Mouse (Mus musculus): Measurements from ENCODE around the gene Ndel1. TPM values are rescaled to one million over a fixed set of nuclear protein-coding genes. Genes with fewer than 3 reads are reported as not detected.

Ndel1 gene
- polyA plus RNA-seq, 1 experiment from 2014 or later: 86.4 TPM

- 71% methylated on average over 14 of the region's 14 CpGs for WGBS
- TF ChIP-seq EP300 (optimal IDR thresholded peaks at IDR 0.05): no peak
- no peak overlapping the region for H3K4me2 ChIP-seq (replicated peaks; ENCODE audit: low read depth)
- H3K36me3 ChIP-seq (ENCODE audit: control insufficient read depth, insufficient read depth, low read length): peaks cover 12% of the 10 kb centered on the region
- H3K27me3 ChIP-seq (ENCODE audit: control insufficient read depth, insufficient read depth, low read length): no peaks in the 10 kb centered on the region
- DNase-seq (ENCODE audit: low spot score) (no peak), ATAC-seq (ENCODE audit: low FRiP score, low TSS enrichment) (no peak)
- H3K4me3 ChIP-seq (ENCODE audit: low read depth, low read length): no peak overlapping the region
- H3K27ac ChIP-seq (replicated peaks): no peak overlapping the region
- H3K4me1 ChIP-seq (replicated peaks; ENCODE audit: control insufficient read depth, insufficient read depth): no peaks in the 10 kb centered on the region
- H3K9ac ChIP-seq (ENCODE audit: low read length): no peak overlapping the region
- no peaks in the 10 kb centered on the region for H3K9me3 ChIP-seq (ENCODE audit: control insufficient read depth, low read length)
These were observed 91.1 kb downstream of the Ndel1 start for GRCm38 (mm10) chr11:68780466-68781114.

DNA sequence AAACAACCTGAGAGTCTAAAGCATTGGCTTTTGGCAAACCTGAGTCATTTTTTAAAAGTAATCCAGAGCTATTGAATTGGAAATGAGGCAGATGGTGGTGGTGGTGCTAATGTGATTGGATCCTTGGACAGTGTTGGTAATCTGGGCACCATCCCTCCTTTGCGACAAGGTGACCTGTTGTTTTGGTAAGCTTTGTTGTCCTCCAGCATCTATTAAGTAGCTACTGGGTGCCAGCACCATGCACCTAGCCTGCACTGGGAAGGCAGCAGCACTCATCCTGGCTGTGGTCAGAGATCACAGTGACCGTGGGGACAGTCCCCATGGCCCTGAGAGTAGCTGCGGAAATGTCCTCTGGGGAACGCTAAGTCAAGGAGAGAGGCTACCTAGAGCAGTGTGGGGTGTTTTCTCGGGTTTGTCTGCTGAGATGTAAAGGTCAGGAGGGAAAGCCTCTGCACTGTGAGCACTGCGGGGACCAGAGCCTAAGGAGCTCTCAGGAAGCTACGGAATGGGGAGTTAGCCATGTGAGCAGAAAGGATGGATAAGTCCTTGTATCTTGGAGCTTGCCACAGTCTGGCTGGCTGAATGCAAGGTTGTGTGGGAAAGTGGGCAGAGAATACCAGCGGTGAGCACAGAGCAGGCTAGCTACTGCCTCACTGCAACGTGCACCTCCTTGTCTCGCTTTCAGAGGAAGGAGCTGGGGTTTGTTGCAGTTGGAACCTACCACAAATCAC, 91.8 kb downstream of the Ndel1 start:
- no peaks in the 10 kb centered on the region for H3K4me1 ChIP-seq (replicated peaks; ENCODE audit: control insufficient read depth, insufficient read depth)
- no peak overlapping the region for H3K4me2 ChIP-seq (replicated peaks; ENCODE audit: low read depth)
- DNase-seq (ENCODE audit: low spot score): no peak
- 83% methylated on average over 10 of the region's 10 CpGs for WGBS
- peaks cover 5% of the 10 kb centered on the region for H3K36me3 ChIP-seq (ENCODE audit: control insufficient read depth, insufficient read depth, low read length)
- TF ChIP-seq CTCF (IDR thresholded peaks at IDR 0.05; ENCODE audit: low read depth) (no peak), EP300 (optimal IDR thresholded peaks at IDR 0.05) (no peak)
- no peak overlapping the region for H3K27ac ChIP-seq (replicated peaks)
- H3K4me3 ChIP-seq (ENCODE audit: low read depth, low read length): no peak overlapping the region
- H3K9ac ChIP-seq (ENCODE audit: low read length): no peak overlapping the region
- no peaks in the 10 kb centered on the region for H3K9me3 ChIP-seq (ENCODE audit: control insufficient read depth, low read length)
- H3K27me3 ChIP-seq (ENCODE audit: control insufficient read depth, insufficient read depth, low read length): no peaks in the 10 kb centered on the region
- ATAC-seq (ENCODE audit: low FRiP score, low TSS enrichment): no peak

DNA sequence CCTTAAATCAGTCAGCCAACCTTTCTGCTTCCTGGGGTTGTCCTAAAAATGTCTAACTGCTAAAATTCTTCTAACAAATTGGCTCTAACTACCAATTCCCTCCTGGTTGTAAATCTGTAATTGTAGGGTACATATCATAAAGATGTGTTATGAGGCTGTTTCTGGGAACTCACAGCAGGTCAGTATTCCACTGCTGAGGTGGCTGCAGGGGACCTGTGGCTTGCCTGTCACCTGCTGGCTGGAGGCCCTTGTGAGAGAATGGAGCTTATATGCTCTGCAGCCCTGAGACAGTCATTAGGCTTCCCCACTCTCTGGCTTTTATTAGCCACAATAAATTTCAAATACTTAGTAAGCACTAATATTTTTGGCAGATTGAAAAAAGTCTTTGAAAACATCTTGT, 92.8 kb downstream of the Ndel1 start:
- DNase-seq (ENCODE audit: low spot score) (no peak), ATAC-seq (ENCODE audit: low FRiP score, low TSS enrichment) (no peak)
- no peak for TF ChIP-seq EP300 (optimal IDR thresholded peaks at IDR 0.05)
- TF ChIP-seq CTCF (IDR thresholded peaks at IDR 0.05; ENCODE audit: low read depth): no peak
- H3K27me3 ChIP-seq (ENCODE audit: control insufficient read depth, insufficient read depth, low read length): no peaks in the 10 kb centered on the region
- no peak overlapping the region for H3K4me2 ChIP-seq (replicated peaks; ENCODE audit: low read depth)
- H3K36me3 ChIP-seq (ENCODE audit: control insufficient read depth, insufficient read depth, low read length): peaks cover 2% of the 10 kb centered on the region; the same call in 1 of the 2 replicates
- no peaks in the 10 kb centered on the region for H3K9me3 ChIP-seq (ENCODE audit: control insufficient read depth, low read length)
- no peak overlapping the region for H3K27ac ChIP-seq (replicated peaks)
- no peak overlapping the region for H3K4me3 ChIP-seq (ENCODE audit: low read depth, low read length)
- H3K9ac ChIP-seq (ENCODE audit: low read length): no peak overlapping the region
- H3K4me1 ChIP-seq (replicated peaks; ENCODE audit: control insufficient read depth, insufficient read depth): no peaks in the 10 kb centered on the region

DNA sequence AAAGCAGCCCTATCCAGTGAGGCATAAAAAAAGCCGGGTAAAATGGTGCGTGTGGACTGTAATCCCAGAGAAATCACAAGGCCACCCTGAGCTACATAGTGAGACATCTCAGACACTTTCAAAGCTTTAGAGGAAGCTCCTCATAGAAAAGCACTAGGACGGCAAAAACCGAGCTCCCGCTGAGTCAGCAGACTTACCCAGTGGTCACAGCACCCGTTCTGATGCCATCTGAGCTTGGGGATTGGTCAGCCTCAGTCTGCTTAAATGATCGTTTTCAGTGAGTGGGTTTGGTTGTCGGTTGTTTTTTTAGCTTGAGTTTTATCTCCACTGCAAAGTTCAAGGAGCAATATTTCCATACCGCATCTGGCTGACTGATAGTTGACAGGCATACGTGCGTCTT, 93.7 kb downstream of the Ndel1 start:
- DNase-seq (ENCODE audit: low spot score) (no peak), ATAC-seq (ENCODE audit: low FRiP score, low TSS enrichment) (no peak)
- TF ChIP-seq EP300 (optimal IDR thresholded peaks at IDR 0.05) (no peak), CTCF (IDR thresholded peaks at IDR 0.05; ENCODE audit: low read depth) (no peak)
- peaks cover 3% of the 10 kb centered on the region; the same call in 1 of the 2 replicates for H3K36me3 ChIP-seq (ENCODE audit: control insufficient read depth, insufficient read depth, low read length)
- no peaks in the 10 kb centered on the region for H3K27me3 ChIP-seq (ENCODE audit: control insufficient read depth, insufficient read depth, low read length)
- no peaks in the 10 kb centered on the region for H3K9me3 ChIP-seq (ENCODE audit: control insufficient read depth, low read length)
- H3K27ac ChIP-seq (replicated peaks): no peak overlapping the region
- no peak overlapping the region for H3K4me2 ChIP-seq (replicated peaks; ENCODE audit: low read depth)
- H3K4me3 ChIP-seq (ENCODE audit: low read depth, low read length): no peak overlapping the region
- WGBS: 82% methylated on average over 11 of the region's 11 CpGs
- H3K9ac ChIP-seq (ENCODE audit: low read length): no peak overlapping the region
- no peaks in the 10 kb centered on the region for H3K4me1 ChIP-seq (replicated peaks; ENCODE audit: control insufficient read depth, insufficient read depth)

GRCm38 (mm10) chr11:68776147-68776655, 95.5 kb downstream of the Ndel1 start:
- DNase-seq (ENCODE audit: low spot score) (no peak), ATAC-seq (ENCODE audit: low FRiP score, low TSS enrichment) (no peak)
- no peak for TF ChIP-seq EP300 (optimal IDR thresholded peaks at IDR 0.05)
- no peak for TF ChIP-seq CTCF (IDR thresholded peaks at IDR 0.05; ENCODE audit: low read depth)
- Histone ChIP-seq H3K4me3 (ENCODE audit: low read depth, low read length) (no peak overlapping the region), H3K27ac (replicated peaks) (no peak overlapping the region), H3K36me3 (ENCODE audit: control insufficient read depth, insufficient read depth, low read length) (peaks cover 3% of the 10 kb centered on the region), H3K4me2 (replicated peaks; ENCODE audit: low read depth) (no peak overlapping the region), H3K9ac (ENCODE audit: low read length) (no peak overlapping the region), H3K4me1 (replicated peaks; ENCODE audit: control insufficient read depth, insufficient read depth) (no peaks in the 10 kb centered on the region), H3K9me3 (ENCODE audit: control insufficient read depth, low read length) (no peaks in the 10 kb centered on the region), H3K27me3 (ENCODE audit: control insufficient read depth, insufficient read depth, low read length) (no peaks in the 10 kb centered on the region)
- WGBS: 83% methylated on average over 7 of the region's 7 CpGs

Other genes starting within 250 kb of the Ndel1 start
- gene Myh10, start 180.3 kb downstream of the Ndel1 start, polyA plus RNA-seq (2015; fragmentation: Nextera tagmentation; extraction: Ambion mirVana): 20.0 and 20.5 TPM in 2 replicates
- gene Rnf222, start 16.7 kb upstream of the Ndel1 start, polyA plus RNA-seq (2015; fragmentation: Nextera tagmentation; extraction: Ambion mirVana): 5.4 and 5.8 TPM in 2 replicates
- gene Rpl26, start 29.7 kb upstream of the Ndel1 start, polyA plus RNA-seq (2015; fragmentation: Nextera tagmentation; extraction: Ambion mirVana): 856 and 899 TPM in 2 replicates
- 0.22 TPM in 1 of 2 replicates, not detected in the other for gene Odf4, start 55.2 kb upstream of the Ndel1 start, polyA plus RNA-seq (2015; fragmentation: Nextera tagmentation; extraction: Ambion mirVana)
- 2.8 and 3.0 TPM in 2 replicates for gene Arhgef15, start 85.6 kb upstream of the Ndel1 start, polyA plus RNA-seq (2015; fragmentation: Nextera tagmentation; extraction: Ambion mirVana)
- 4.9 and 5.8 TPM in 2 replicates for gene Slc25a35, start 96.3 kb upstream of the Ndel1 start, polyA plus RNA-seq (2015; fragmentation: Nextera tagmentation; extraction: Ambion mirVana)
- 34.8 and 35.1 TPM in 2 replicates for gene Rangrf, start 103.3 kb upstream of the Ndel1 start, polyA plus RNA-seq (2015; fragmentation: Nextera tagmentation; extraction: Ambion mirVana)
- 7.4 and 8.0 TPM in 2 replicates for gene Pfas, start 136.6 kb upstream of the Ndel1 start, polyA plus RNA-seq (2015; fragmentation: Nextera tagmentation; extraction: Ambion mirVana)
- 11.1 and 11.5 TPM in 2 replicates for gene Ctc1, start 144.1 kb upstream of the Ndel1 start, polyA plus RNA-seq (2015; fragmentation: Nextera tagmentation; extraction: Ambion mirVana)
- gene Aurkb, start 173.8 kb upstream of the Ndel1 start, polyA plus RNA-seq (2015; fragmentation: Nextera tagmentation; extraction: Ambion mirVana): 24.7 and 34.0 TPM in 2 replicates
- 14.6 and 16.7 TPM in 2 replicates for gene Borcs6, start 187.9 kb upstream of the Ndel1 start, polyA plus RNA-seq (2015; fragmentation: Nextera tagmentation; extraction: Ambion mirVana)
- gene Tmem107, start 198.9 kb upstream of the Ndel1 start, polyA plus RNA-seq (2015; fragmentation: Nextera tagmentation; extraction: Ambion mirVana): 28.4 and 30.8 TPM in 2 replicates
- gene Vamp2, start 216.6 kb upstream of the Ndel1 start, polyA plus RNA-seq (2015; fragmentation: Nextera tagmentation; extraction: Ambion mirVana): 43.0 and 53.7 TPM in 2 replicates
- gene Per1, start 223.4 kb upstream of the Ndel1 start, polyA plus RNA-seq (2015; fragmentation: Nextera tagmentation; extraction: Ambion mirVana): 7.7 and 13.1 TPM in 2 replicates
- 0.29 and 0.41 TPM in 2 replicates for gene Hes7, start 248.5 kb upstream of the Ndel1 start, polyA plus RNA-seq (2015; fragmentation: Nextera tagmentation; extraction: Ambion mirVana)